Mouse (Mus musculus): ENCODE measurements around the gene Tmem178. TPM values are rescaled to one million over a fixed set of nuclear protein-coding genes. Genes with fewer than 3 reads are reported as not detected.

The Tmem178 gene
- total and polyA plus RNA-seq, 3 experiments = 0.28 TPM; not detected in 2

GRCm38 (mm10) chr17:80969643-80970619 lies 25.5 kb downstream of the Tmem178 start:
- no peak overlapping the region for H3K9ac ChIP-seq (ENCODE audit: control insufficient read depth, low read depth, low read length, poor library complexity, severe bottlenecking)

DNA sequence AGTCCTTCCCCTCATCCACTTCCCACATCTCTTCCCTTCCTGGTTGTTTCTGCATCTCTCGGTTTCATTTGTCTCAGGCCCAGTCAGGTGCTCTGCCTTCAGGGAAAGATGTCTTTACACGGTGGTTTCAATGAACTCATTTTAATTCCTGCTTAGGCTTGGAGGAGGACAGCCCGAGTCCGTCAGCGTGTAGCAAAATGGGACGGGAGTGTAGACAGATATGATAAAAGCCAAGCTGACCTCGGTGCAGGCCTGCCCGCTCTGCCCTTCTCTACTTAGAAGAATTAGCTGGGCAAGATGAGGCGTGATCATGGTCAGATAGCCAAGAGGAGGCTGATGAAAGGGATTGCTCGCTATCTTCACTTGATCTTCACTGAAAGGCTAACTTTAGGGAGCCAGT lies 26.3 kb downstream of the Tmem178 start:
- DNase-seq (ENCODE audit: low read depth, low spot score) = no peak
- H3K27ac ChIP-seq (ENCODE audit: control insufficient read depth, low read depth, low read length) = no peak overlapping the region
- H3K27me3 ChIP-seq (ENCODE audit: control insufficient read depth in 1 of 2, insufficient read depth in 2 of 2, low read length in 2 of 2) = no peaks in the 10 kb centered on the region; a peak in 2 of 4 replicates
- no peak overlapping the region for H3K4me3 ChIP-seq (ENCODE audit: control insufficient read depth in 1 of 2, insufficient read depth in 1 of 2, low read depth in 2 of 2, low read length in 2 of 2)
- no peak overlapping the region for H3K9ac ChIP-seq (ENCODE audit: control insufficient read depth, low read depth, low read length, poor library complexity, severe bottlenecking)
- no peaks in the 10 kb centered on the region for H3K4me1 ChIP-seq (ENCODE audit: control insufficient read depth in 1 of 2, insufficient read depth in 2 of 2, low read length in 2 of 2)
- H3K9me3 ChIP-seq (replicated peaks; ENCODE audit: insufficient read depth, low read length) = no peaks in the 10 kb centered on the region
- H3K36me3 ChIP-seq (ENCODE audit: control insufficient read depth in 1 of 2, insufficient read depth in 2 of 2, low read length in 2 of 2) = no peaks in the 10 kb centered on the region
- TF ChIP-seq SIN3A (IDR thresholded peaks at IDR 0.05; ENCODE audit: low read length) (no peak), GABPA (IDR thresholded peaks at IDR 0.05; ENCODE audit: low read depth, low read length) (no peak), POLR2A (IDR thresholded peaks at IDR 0.05; ENCODE audit: control insufficient read depth in 1 of 2, insufficient read depth in 1 of 2, low read depth in 1 of 2, low read length in 2 of 2, poor library complexity in 1 of 2) (no peak), JUND (IDR thresholded peaks at IDR 0.05; ENCODE audit: low read depth, low read length) (no peak), MYB (IDR thresholded peaks at IDR 0.05; ENCODE audit: low read depth, low read length) (no peak), ZC3H11A (IDR thresholded peaks at IDR 0.05; ENCODE audit: low read depth, low read length) (no peak), TCF12 (IDR thresholded peaks at IDR 0.05; ENCODE audit: low read depth, low read length) (no peak), CHD2 (IDR thresholded peaks at IDR 0.05; ENCODE audit: low read length) (no peak)
- H3K79me2 ChIP-seq (ENCODE audit: control insufficient read depth, insufficient read depth, low read length, poor library complexity) = no peaks in the 10 kb centered on the region

More at GRCm38 (mm10) chr17:80969643-80970619, 25.5 kb downstream of the Tmem178 start:
- Histone ChIP-seq H3K4me1 (ENCODE audit: control insufficient read depth in 1 of 2, insufficient read depth in 2 of 2, low read length in 2 of 2) (no peaks in the 10 kb centered on the region), H3K36me3 (ENCODE audit: control insufficient read depth in 1 of 2, insufficient read depth in 2 of 2, low read length in 2 of 2) (no peaks in the 10 kb centered on the region), H3K27ac (ENCODE audit: control insufficient read depth, low read depth, low read length) (no peak overlapping the region), H3K9me3 (replicated peaks; ENCODE audit: insufficient read depth, low read length) (no peaks in the 10 kb centered on the region), H3K27me3 (ENCODE audit: control insufficient read depth in 1 of 2, insufficient read depth in 2 of 2, low read length in 2 of 2) (no peaks in the 10 kb centered on the region; a peak in 2 of 4 replicates), H3K4me3 (ENCODE audit: control insufficient read depth in 1 of 2, insufficient read depth in 1 of 2, low read depth in 2 of 2, low read length in 2 of 2) (no peak overlapping the region), H3K79me2 (ENCODE audit: control insufficient read depth, insufficient read depth, low read length, poor library complexity) (no peaks in the 10 kb centered on the region)
- TF ChIP-seq MAZ (IDR thresholded peaks at IDR 0.05; ENCODE audit: low read depth, low read length) = no peak
- no peak for DNase-seq (ENCODE audit: low read depth, low spot score)

DNA sequence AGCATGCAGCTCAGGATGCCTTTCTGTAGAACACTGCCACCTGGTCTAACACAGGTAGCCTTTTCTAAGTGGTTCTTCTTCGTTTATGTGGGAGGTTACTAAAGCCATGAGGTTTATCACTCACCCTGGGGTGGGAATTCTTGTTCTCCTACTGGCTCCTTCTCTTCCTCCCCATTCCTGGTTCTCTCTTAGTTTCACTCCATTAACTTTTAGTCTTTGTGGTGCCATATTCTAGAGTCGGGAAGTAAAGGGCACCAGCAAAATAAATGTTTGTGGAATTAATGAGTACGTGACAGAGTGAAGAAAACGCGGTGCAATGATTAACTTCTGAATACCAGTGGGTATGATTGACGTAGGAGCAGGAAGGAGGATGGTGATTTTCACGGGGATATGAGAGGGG lies 28.5 kb downstream of the Tmem178 start:
- DNase-seq (ENCODE audit: low read depth, low spot score) = no peak
- Histone ChIP-seq H3K27me3 (ENCODE audit: control insufficient read depth in 1 of 2, insufficient read depth in 2 of 2, low read length in 2 of 2) (no peaks in the 10 kb centered on the region; a peak in 1 of 4 replicates), H3K79me2 (ENCODE audit: control insufficient read depth, insufficient read depth, low read length, poor library complexity) (no peaks in the 10 kb centered on the region), H3K4me3 (ENCODE audit: control insufficient read depth in 1 of 2, insufficient read depth in 1 of 2, low read depth in 2 of 2, low read length in 2 of 2) (no peak overlapping the region), H3K27ac (ENCODE audit: control insufficient read depth, low read depth, low read length) (no peak overlapping the region), H3K4me1 (ENCODE audit: control insufficient read depth in 1 of 2, insufficient read depth in 2 of 2, low read length in 2 of 2) (no peaks in the 10 kb centered on the region), H3K36me3 (ENCODE audit: control insufficient read depth in 1 of 2, insufficient read depth in 2 of 2, low read length in 2 of 2) (no peaks in the 10 kb centered on the region), H3K9ac (ENCODE audit: control insufficient read depth, low read depth, low read length, poor library complexity, severe bottlenecking) (no peak overlapping the region), H3K9me3 (replicated peaks; ENCODE audit: insufficient read depth, low read length) (no peaks in the 10 kb centered on the region)
- TF ChIP-seq MAFK (IDR thresholded peaks at IDR 0.05; ENCODE audit: borderline replicate concordance, low read depth, low read length) (no peak), EP300 (IDR thresholded peaks at IDR 0.05; ENCODE audit: low read depth in 1 of 2, low read length in 2 of 2) (no peak), NELFE (IDR thresholded peaks at IDR 0.05; ENCODE audit: low read depth, low read length) (no peak), KAT2A (conservative IDR thresholded peaks at IDR 0.05; ENCODE audit: low read depth, low read length) (no peak), POLR2AphosphoS2 (IDR thresholded peaks at IDR 0.05; ENCODE audit: low read length) (no peak), ELF1 (IDR thresholded peaks at IDR 0.05; ENCODE audit: low read depth, low read length) (no peak), TCF12 (IDR thresholded peaks at IDR 0.05; ENCODE audit: low read depth, low read length) (no peak)

Data from MEL (cell line).